Comparison of ENCODE assay signal across 9 mouse cellular contexts in genomic region chr3:133111741-133112140, GRCm38 (mm10). TPM values are rescaled to one million over a fixed set of nuclear protein-coding genes. Genes with fewer than 3 reads are reported as not detected.
DNase-seq lines count a peak whose midpoint lies in the region; ATAC-seq and TF ChIP-seq lines count a peak whose summit lies in the region.
"Had no signal": no experiment of that assay in that cellular context is flagged by ENCODE, and none has a peak within 500 bp of the region (broad histone marks: within the 10 kb centered on the region; RNA-seq: fewer than 3 reads in every experiment).

No protein-coding gene starts in this region.

- 39% methylated on average over 2 of the region's 2 CpGs for WGBS in stomach, postnatal 0 days

- peak; percentile 31 for DNase-seq in adrenal gland, postnatal 10 days
- no peak for DNase-seq in adrenal gland, postnatal 25 days
- peak in 1 of 2 experiments; percentile 17 for DNase-seq in left cerebral cortex, adult 2 months (ENCODE audit: extremely low spot score in 1 of 2, low spot score in 2 of 2)
- no peak for DNase-seq in left cerebral cortex, adult 11 months (ENCODE audit: low spot score)
- peak; percentile 52 for DNase-seq in R1 (ENCODE audit: low read depth, low spot score)
- DNase-seq in kidney, postnatal 4 days = peak; percentile 7 to 32
- DNase-seq in stomach, postnatal 0 days (ENCODE audit: low spot score) = peak; percentile 22
- DNase-seq in urinary bladder, postnatal 36 days (ENCODE audit: low spot score in 2 of 2) = no peak
- DNase-seq: liver, embryonic 13.5 days had no signal

- peak; percentile 54 for TF ChIP-seq CTCF in left cerebral cortex, adult 2 months (IDR thresholded peaks at IDR 0.05)
- peak; percentile 77 for TF ChIP-seq CTCF in stomach, postnatal 0 days (IDR thresholded peaks at IDR 0.05; ENCODE audit: low read depth)

- H3K27ac ChIP-seq in left cerebral cortex, adult 2 months = no peak overlapping the region
- H3K27ac ChIP-seq in stomach, postnatal 0 days (replicated peaks) = no peak overlapping the region
- H3K27ac ChIP-seq: liver, embryonic 13.5 days had no signal

- H3K4me1 ChIP-seq in stomach, postnatal 0 days (replicated peaks; ENCODE audit: control insufficient read depth, insufficient read depth) = no peaks in the 10 kb centered on the region
- H3K4me1 ChIP-seq: liver, embryonic 13.5 days had no signal

- intact Hi-C loops in left cerebral cortex, adult 2 months (cut with DNase I) = loop anchor here (1.0 to 10.0 kb wide), 2 partner anchors 161 to 1513 kb away; no protein-coding TSS in a partner anchor

- ATAC-seq in stomach, postnatal 0 days (ENCODE audit: low FRiP score, low TSS enrichment) = no peak

- no peaks in the 10 kb centered on the region for H3K27me3 ChIP-seq in stomach, postnatal 0 days (ENCODE audit: control insufficient read depth, insufficient read depth, low read length)
- H3K27me3 ChIP-seq: liver, embryonic 13.5 days had no signal

- no peaks in the 10 kb centered on the region for H3K9me3 ChIP-seq in stomach, postnatal 0 days (ENCODE audit: control insufficient read depth, low read length)
- H3K9me3 ChIP-seq: liver, embryonic 13.5 days had no signal

- no peak for TF ChIP-seq EP300 in stomach, postnatal 0 days (optimal IDR thresholded peaks at IDR 0.05)

- H3K4me2 ChIP-seq in stomach, postnatal 0 days (replicated peaks; ENCODE audit: low read depth) = no peak overlapping the region
- H3K4me2 ChIP-seq: liver, embryonic 13.5 days had no signal

- no peak overlapping the region for H3K9ac ChIP-seq in stomach, postnatal 0 days (ENCODE audit: low read length)
- H3K9ac ChIP-seq: liver, embryonic 13.5 days had no signal

- peaks cover 9% of the 10 kb centered on the region for H3K36me3 ChIP-seq in stomach, postnatal 0 days (ENCODE audit: control insufficient read depth, insufficient read depth, low read length)

- H3K4me3 ChIP-seq in left cerebral cortex, adult 2 months = no peak overlapping the region
- no peak overlapping the region for H3K4me3 ChIP-seq in stomach, postnatal 0 days (ENCODE audit: low read depth, low read length)
- H3K4me3 ChIP-seq: liver, embryonic 13.5 days had no signal

RNA-seq across cellular contexts. Expression of gene Gstcd, which starts 19.9 kb away (rescaled TPM):
- 10 to 100 TPM; 12.8 to 15.8 TPM for total RNA-seq in adrenal gland, postnatal 10 days (2021)
- 16.3 and 16.9 TPM in 2 replicates for total RNA-seq in adrenal gland, postnatal 25 days (2021)
- 10 to 100 TPM; 10.0 to 10.9 TPM for total RNA-seq in left cerebral cortex, adult 2 months (2021)
- 2.5 and 2.8 TPM in 2 replicates for polyA plus RNA-seq in stomach, postnatal 0 days (2015; fragmentation: Nextera tagmentation; extraction: Ambion mirVana)

RNA-seq across cellular contexts. Expression of gene Ints12, which starts 20.1 kb away (rescaled TPM):
- total RNA-seq in adrenal gland, postnatal 10 days (2021) = 10 to 100 TPM; 12.2 to 12.6 TPM
- 11.1 and 15.5 TPM in 2 replicates for total RNA-seq in adrenal gland, postnatal 25 days (2021)
- total RNA-seq in left cerebral cortex, adult 2 months (2021) = 10 to 100 TPM; 13.1 to 15.5 TPM
- 13.7 and 14.2 TPM in 2 replicates for polyA plus RNA-seq in stomach, postnatal 0 days (2015; fragmentation: Nextera tagmentation; extraction: Ambion mirVana)

Comparison
In these comparisons a context has a peak if more than half of its experiments do, and no peak if none do; other contexts are left out.
1. DNase-seq: peak in adrenal gland, postnatal 10 days (single experiment), R1 (single experiment), kidney, postnatal 4 days (2 of 2) and stomach, postnatal 0 days (single experiment); none in adrenal gland, postnatal 25 days (single experiment), left cerebral cortex, adult 11 months (single experiment) and urinary bladder, postnatal 36 days (0 of 2).